Mouse (Mus musculus): ENCODE results near the gene Asb6. TPM values are rescaled to one million over a fixed set of nuclear protein-coding genes. Genes with fewer than 3 reads are reported as not detected.

Asb6 gene
- total and polyA plus RNA-seq, 3 experiments, result 21.9 to 30.0 (median 23.7) TPM

GRCm38 (mm10) chr2:30823385-30824153 is 6.6 kb downstream of the Asb6 start:
- TF ChIP-seq MYC (IDR thresholded peaks at IDR 0.05; ENCODE audit: low read depth, low read length) (no peak), ETS1 (conservative IDR thresholded peaks at IDR 0.05; ENCODE audit: low read depth, low read length) (no peak), PAX5 (IDR thresholded peaks at IDR 0.05; ENCODE audit: low read length) (no peak), ZMIZ1 (IDR thresholded peaks at IDR 0.05; ENCODE audit: low read depth, low read length) (0 out of 2 replicates have a peak, but pooled peaks have one; percentile 29), USF1 (IDR thresholded peaks at IDR 0.05; ENCODE audit: low read depth, low read length) (no peak)
- H3K36me3 ChIP-seq (replicated peaks in 1 of 2; ENCODE audit: control insufficient read depth in 1 of 2, insufficient read depth in 1 of 2, low read length in 1 of 2), result peaks cover 74 to 84% of the 10 kb centered on the region in 2 experiments
- H3K27me3 ChIP-seq (replicated peaks), result no peaks in the 10 kb centered on the region
- in situ Hi-C loops (cut with MboI; ENCODE audit: low pct_ligation_motif_present, low pct_unique_long_range_greater_than_20kb, low sequenced_read_pairs) (no loop called here), dilution Hi-C loops (cut with MboI; ENCODE audit: extremely low pct_ligation_motif_present, extremely low pct_unique_long_range_greater_than_20kb, low sequenced_read_pairs) (no loop called here)
- H3K9ac ChIP-seq (ENCODE audit: insufficient read depth, low read depth), result no peak overlapping the region
- no peak for DNase-seq (ENCODE audit: extremely low read depth)
- H3K4me3 ChIP-seq (replicated peaks in 1 of 3; ENCODE audit: low read depth in 2 of 3, low read length in 2 of 3, poor library complexity in 1 of 3), result no peak overlapping the region
- no peak overlapping the region for H3K4me2 ChIP-seq (ENCODE audit: insufficient read depth, low read depth, poor library complexity, severe bottlenecking)
- H3K9me3 ChIP-seq (replicated peaks; ENCODE audit: low read length), result peaks cover 15% of the 10 kb centered on the region
- H3K4me1 ChIP-seq (ENCODE audit: control insufficient read depth in 1 of 2, insufficient read depth in 2 of 2), result peaks cover 3 to 27% of the 10 kb centered on the region in 2 experiments
- H3K27ac ChIP-seq (ENCODE audit: insufficient read depth, low read depth), result no peak overlapping the region
- peaks cover 19% of the 10 kb centered on the region for H3K79me2 ChIP-seq (replicated peaks; ENCODE audit: control insufficient read depth, extremely low read depth, insufficient read depth, poor library complexity, severe bottlenecking)

GRCm38 (mm10) chr2:30822460-30822859 is 7.7 kb downstream of the Asb6 start:
- Histone ChIP-seq H3K4me1 (ENCODE audit: control insufficient read depth in 1 of 2, insufficient read depth in 2 of 2) (peaks cover 3 to 24% of the 10 kb centered on the region in 2 experiments), H3K79me2 (replicated peaks; ENCODE audit: control insufficient read depth, extremely low read depth, insufficient read depth, poor library complexity, severe bottlenecking) (peaks cover 14% of the 10 kb centered on the region), H3K9ac (ENCODE audit: insufficient read depth, low read depth) (no peak overlapping the region), H3K27ac (ENCODE audit: insufficient read depth, low read depth) (no peak overlapping the region), H3K27me3 (replicated peaks) (no peaks in the 10 kb centered on the region), H3K4me3 (replicated peaks in 1 of 3; ENCODE audit: low read depth in 2 of 3, low read length in 2 of 3, poor library complexity in 1 of 3) (no peak overlapping the region), H3K9me3 (replicated peaks; ENCODE audit: low read length) (peaks cover 15% of the 10 kb centered on the region), H3K36me3 (replicated peaks in 1 of 2; ENCODE audit: control insufficient read depth in 1 of 2, insufficient read depth in 1 of 2, low read length in 1 of 2) (peaks cover 81 to 95% of the 10 kb centered on the region in 2 experiments), H3K4me2 (ENCODE audit: insufficient read depth, low read depth, poor library complexity, severe bottlenecking) (no peak overlapping the region)
- in situ Hi-C loops (cut with MboI; ENCODE audit: low pct_ligation_motif_present, low pct_unique_long_range_greater_than_20kb, low sequenced_read_pairs), result no loop called here
- TF ChIP-seq BHLHE40 (IDR thresholded peaks at IDR 0.05; ENCODE audit: low read depth, low read length) (no peak), PAX5 (IDR thresholded peaks at IDR 0.05; ENCODE audit: low read length) (no peak), IRF4 (IDR thresholded peaks at IDR 0.05; ENCODE audit: low read depth, low read length) (no peak), MAFK (IDR thresholded peaks at IDR 0.05; ENCODE audit: insufficient replicate concordance, low read length) (no peak), ZNF384 (IDR thresholded peaks at IDR 0.05; ENCODE audit: low read depth, low read length) (no peak), SMC3 (IDR thresholded peaks at IDR 0.05; ENCODE audit: low read depth, low read length) (no peak), POLR2A (IDR thresholded peaks at IDR 0.05; ENCODE audit: low read depth, low read length) (no peak), HCFC1 (IDR thresholded peaks at IDR 0.05; ENCODE audit: low read depth, low read length) (no peak), TCF12 (IDR thresholded peaks at IDR 0.05; ENCODE audit: low read depth, low read length) (no peak), GABPA (IDR thresholded peaks at IDR 0.05; ENCODE audit: insufficient replicate concordance, low read depth, low read length) (no peak)
- no peak for DNase-seq (ENCODE audit: extremely low read depth)
- dilution Hi-C loops (cut with MboI; ENCODE audit: extremely low pct_ligation_motif_present, extremely low pct_unique_long_range_greater_than_20kb, low sequenced_read_pairs), result no loop called here
